Mouse (Mus musculus): Measurements from ENCODE around the gene Ndufa4. TPM values are rescaled to one million over a fixed set of nuclear protein-coding genes. Genes with fewer than 3 reads are reported as not detected.

The Ndufa4 gene
- total and polyA plus RNA-seq, 3 experiments: 472 to 499 TPM; not detected in 1

DNA sequence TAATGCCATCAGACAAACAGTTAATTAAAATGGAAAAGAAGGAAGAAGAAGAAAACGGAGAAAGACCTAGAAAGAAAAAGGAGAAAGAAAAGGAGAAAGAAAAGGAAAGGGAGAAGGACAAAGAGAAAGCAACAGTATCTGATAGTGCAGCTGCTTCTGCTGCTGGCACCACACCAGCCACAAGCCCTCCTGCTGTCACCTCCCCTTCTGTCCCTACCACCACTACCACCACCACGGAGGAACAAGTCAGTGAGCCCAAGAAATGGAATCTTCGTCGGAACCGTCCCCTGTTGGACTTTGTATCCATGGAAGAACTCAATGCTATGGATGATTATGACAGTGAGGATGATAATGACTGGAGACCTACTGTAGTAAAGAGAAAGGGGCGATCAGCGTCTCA is 26.1 kb upstream of the Ndufa4 start:
- Histone ChIP-seq H3K36me3 (ENCODE audit: control insufficient read depth in 1 of 2, insufficient read depth in 2 of 2, low read length in 2 of 2) (peaks cover 9 to 21% of the 10 kb centered on the region in 2 experiments), H3K9ac (ENCODE audit: control insufficient read depth, low read depth, low read length, poor library complexity, severe bottlenecking) (no peak overlapping the region), H3K27me3 (ENCODE audit: control insufficient read depth in 1 of 2, insufficient read depth in 2 of 2, low read length in 2 of 2) (no peaks in the 10 kb centered on the region), H3K4me3 (ENCODE audit: control insufficient read depth in 1 of 2, insufficient read depth in 1 of 2, low read depth in 2 of 2, low read length in 2 of 2) (no peak overlapping the region), H3K4me1 (ENCODE audit: control insufficient read depth in 1 of 2, insufficient read depth in 2 of 2, low read length in 2 of 2) (no peaks in the 10 kb centered on the region), H3K79me2 (ENCODE audit: control insufficient read depth, insufficient read depth, low read length, poor library complexity) (peaks cover 6% of the 10 kb centered on the region), H3K9me3 (replicated peaks; ENCODE audit: insufficient read depth, low read length) (no peaks in the 10 kb centered on the region), H3K27ac (ENCODE audit: control insufficient read depth, low read depth, low read length) (no peak overlapping the region)
- DNase-seq (ENCODE audit: low read depth, low spot score): no peak
- no peak for TF ChIP-seq USF2 (IDR thresholded peaks at IDR 0.05; ENCODE audit: borderline replicate concordance in 1 of 2, insufficient read depth in 1 of 2, low read depth in 1 of 2, low read length in 2 of 2)
- TF ChIP-seq KAT2A (conservative IDR thresholded peaks at IDR 0.05; ENCODE audit: low read depth, low read length): no peak
- TF ChIP-seq CHD2 (IDR thresholded peaks at IDR 0.05; ENCODE audit: low read length): no peak
- TF ChIP-seq UBTF (IDR thresholded peaks at IDR 0.05; ENCODE audit: borderline replicate concordance, insufficient read depth, low read depth, low read length): no peak
- TF ChIP-seq ETS1 (IDR thresholded peaks at IDR 0.05; ENCODE audit: low read depth, low read length): no peak
- TF ChIP-seq GATA1 (IDR thresholded peaks at IDR 0.05; ENCODE audit: low read depth, low read length): no peak
- TF ChIP-seq RCOR1 (IDR thresholded peaks at IDR 0.05; ENCODE audit: low read depth, low read length): no peak
- no peak for TF ChIP-seq NRF1 (IDR thresholded peaks at IDR 0.05; ENCODE audit: insufficient read depth, low read depth, low read length, poor library complexity, severe bottlenecking)
- no peak for TF ChIP-seq POLR2AphosphoS2 (IDR thresholded peaks at IDR 0.05; ENCODE audit: low read length)
- TF ChIP-seq POLR2AphosphoS5 (IDR thresholded peaks at IDR 0.05; ENCODE audit: borderline replicate concordance, low read depth, low read length): no peak
- no peak for TF ChIP-seq EP300 (IDR thresholded peaks at IDR 0.05; ENCODE audit: low read depth in 1 of 2, low read length in 2 of 2)
- TF ChIP-seq MAX (IDR thresholded peaks at IDR 0.05; ENCODE audit: low read length): no peak
- no peak for TF ChIP-seq E2F4 (IDR thresholded peaks at IDR 0.05; ENCODE audit: borderline replicate concordance, low read depth, low read length)
- TF ChIP-seq RAD21 (IDR thresholded peaks at IDR 0.05; ENCODE audit: low read depth, low read length): no peak
- no peak for TF ChIP-seq ZMIZ1 (IDR thresholded peaks at IDR 0.05; ENCODE audit: low read depth, low read length)
- no peak for TF ChIP-seq MAZ (IDR thresholded peaks at IDR 0.05; ENCODE audit: low read depth, low read length)
- TF ChIP-seq ZKSCAN1 (IDR thresholded peaks at IDR 0.05; ENCODE audit: low read depth, low read length): no peak
- TF ChIP-seq BHLHE40 (IDR thresholded peaks at IDR 0.05; ENCODE audit: borderline replicate concordance, low read depth, low read length): no peak
- no peak for TF ChIP-seq CHD1 (IDR thresholded peaks at IDR 0.05; ENCODE audit: low read depth, low read length)

DNA sequence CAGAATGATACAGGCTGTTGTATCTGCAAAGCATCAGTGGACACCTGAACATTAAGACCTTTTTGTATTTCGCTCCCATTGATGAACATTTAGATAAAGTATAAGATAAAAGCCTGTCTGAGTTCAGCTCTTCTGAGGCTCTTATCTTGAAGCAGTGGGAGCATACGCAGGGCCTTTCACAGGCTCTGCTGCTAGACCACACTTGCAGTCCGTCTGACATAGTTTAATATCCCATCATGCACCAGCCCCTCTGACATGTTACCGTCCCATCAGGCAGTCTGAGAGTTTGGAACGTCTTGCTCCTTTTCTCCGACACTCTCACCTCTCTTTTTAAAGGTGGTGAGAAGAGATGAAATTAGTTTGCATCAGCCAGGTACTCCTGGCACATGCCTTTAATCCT is 20.2 kb upstream of the Ndufa4 start:
- Histone ChIP-seq H3K79me2 (ENCODE audit: control insufficient read depth, insufficient read depth, low read length, poor library complexity) (peaks cover 18% of the 10 kb centered on the region), H3K36me3 (ENCODE audit: control insufficient read depth in 1 of 2, insufficient read depth in 2 of 2, low read length in 2 of 2) (peaks cover 2 to 30% of the 10 kb centered on the region in 2 experiments; a peak in 3 of 4 replicates), H3K27me3 (ENCODE audit: control insufficient read depth in 1 of 2, insufficient read depth in 2 of 2, low read length in 2 of 2) (no peaks in the 10 kb centered on the region), H3K9me3 (replicated peaks; ENCODE audit: insufficient read depth, low read length) (no peaks in the 10 kb centered on the region), H3K4me3 (ENCODE audit: control insufficient read depth in 1 of 2, insufficient read depth in 1 of 2, low read depth in 2 of 2, low read length in 2 of 2) (no peak overlapping the region), H3K27ac (ENCODE audit: control insufficient read depth, low read depth, low read length) (no peak overlapping the region), H3K4me1 (ENCODE audit: control insufficient read depth in 1 of 2, insufficient read depth in 2 of 2, low read length in 2 of 2) (peaks cover 0 to 6% of the 10 kb centered on the region in 2 experiments; a peak in 1 of 4 replicates), H3K9ac (ENCODE audit: control insufficient read depth, low read depth, low read length, poor library complexity, severe bottlenecking) (no peak overlapping the region)
- DNase-seq (ENCODE audit: low read depth, low spot score): no peak
- no peak for TF ChIP-seq MAFK (IDR thresholded peaks at IDR 0.05; ENCODE audit: borderline replicate concordance, low read depth, low read length)
- no peak for TF ChIP-seq USF2 (IDR thresholded peaks at IDR 0.05; ENCODE audit: borderline replicate concordance in 1 of 2, insufficient read depth in 1 of 2, low read depth in 1 of 2, low read length in 2 of 2)
- TF ChIP-seq RCOR1 (IDR thresholded peaks at IDR 0.05; ENCODE audit: low read depth, low read length): no peak
- TF ChIP-seq SIN3A (IDR thresholded peaks at IDR 0.05; ENCODE audit: low read length): no peak
- TF ChIP-seq JUND (IDR thresholded peaks at IDR 0.05; ENCODE audit: low read depth, low read length): no peak
- TF ChIP-seq BHLHE40 (IDR thresholded peaks at IDR 0.05; ENCODE audit: borderline replicate concordance, low read depth, low read length): no peak
- TF ChIP-seq E2F4 (IDR thresholded peaks at IDR 0.05; ENCODE audit: borderline replicate concordance, low read depth, low read length): no peak
- TF ChIP-seq TCF12 (IDR thresholded peaks at IDR 0.05; ENCODE audit: low read depth, low read length): no peak
